Mouse (Mus musculus) spleen, adult 2 months (tissue): ENCODE measurements around the gene Enpep. TPM values are rescaled to one million over a fixed set of nuclear protein-coding genes. Genes with fewer than 3 reads are reported as not detected.

Experiments used
- DNase-seq, 2 experiments: peaks; one replicate each; pipeline versions ENCODE4 v3.0.0 to v3.0.0-alpha.2; 2012 to 2021; ENCODE audit warnings: low spot score in 2 of 2, low read depth in 1 of 2
- H3K27ac ChIP-seq: fragments of 200-500 bp; 2 replicates; pipeline ENCODE4 v1.5.1; 2012; ENCODE audit warnings: low read length, inconsistent platforms; ENCODE audit not compliant: insufficient read depth
- H3K27me3 ChIP-seq: fragments of 200-500 bp; 2 replicates; pipeline ENCODE4 v1.6.1; 2012; ENCODE audit warnings: mild to moderate bottlenecking, moderate library complexity, low read length, inconsistent platforms; ENCODE audit not compliant: control insufficient read depth, insufficient read depth
- H3K36me3 ChIP-seq: fragments of 200-500 bp; 2 replicates; pipeline ENCODE4 v1.6.1; 2012; ENCODE audit warnings: mild to moderate bottlenecking, low read length, inconsistent platforms; ENCODE audit not compliant: control insufficient read depth, insufficient read depth
- H3K4me1 ChIP-seq: fragments of 200-500 bp; 2 replicates; pipeline ENCODE4 v1.6.1; 2011; ENCODE audit warnings: inconsistent platforms; ENCODE audit not compliant: control insufficient read depth, insufficient read depth, insufficient read length
- H3K4me3 ChIP-seq: fragments of 200-500 bp; 2 replicates; pipeline ENCODE4 v1.5.1; 2011; ENCODE audit warnings: mild to moderate bottlenecking, inconsistent platforms; ENCODE audit not compliant: insufficient read depth, insufficient read length; ENCODE audit errors: extremely low read depth
- CTCF ChIP-seq: fragments of 200-500 bp; IDR thresholded peaks from 2 replicates; pipeline ENCODE4 v1.5.1; 2011; ENCODE audit warnings: mild to moderate bottlenecking, inconsistent platforms; ENCODE audit not compliant: insufficient read depth, insufficient read length, insufficient replicate concordance; ENCODE audit errors: extremely low read depth
- POLR2A ChIP-seq: fragments of 200-500 bp; IDR thresholded peaks from 2 replicates; pipeline ENCODE4 v1.6.1; 2011; ENCODE audit warnings: low read depth, low read length, inconsistent platforms
- WGBS: fragments of 180-500 bp; shearing (Covaris S2); methylation state at CpG from one replicate; pipeline ENCODE4 v1.1.7; 2018; 5-methylcytosine and 5-hydroxymethylcytosine counted together
- polyA plus RNA-seq: library from polyadenylated mRNA; depleted of rRNA; stranded (reverse); fragments of >200 nt; gene quantifications from 2 replicates; pipeline ENCODE4 v1.2.3, GENCODE M21; 2012

The Enpep gene
- polyA plus RNA-seq, 1 experiment: 0.30 TPM

DNA sequence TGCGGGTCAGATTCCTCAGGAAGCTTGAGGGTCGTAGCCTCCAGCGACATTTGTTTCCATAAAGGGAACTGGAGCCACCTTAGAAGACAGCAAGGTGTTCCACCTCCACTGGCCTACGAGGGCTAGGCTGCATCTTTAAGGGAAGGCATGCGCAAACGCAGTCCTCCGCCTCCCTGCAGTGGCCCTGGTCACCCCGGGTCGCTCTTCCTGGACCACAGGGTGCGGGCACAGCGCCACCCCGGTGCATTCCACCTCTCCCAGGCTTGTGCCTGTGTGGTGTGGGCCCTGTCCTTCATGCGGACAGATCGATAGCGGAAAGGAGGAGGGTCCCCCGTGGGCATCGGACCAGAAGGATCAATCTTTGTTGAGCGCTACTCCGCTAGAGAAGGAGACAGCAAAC, 76.2 kb downstream of the Enpep start:
- Histone ChIP-seq H3K4me3 (no peak overlapping the region), H3K27ac (no peak overlapping the region), H3K36me3 (no peaks in the 10 kb centered on the region), H3K4me1 (no peaks in the 10 kb centered on the region), H3K27me3 (no peaks in the 10 kb centered on the region)
- 67% methylated on average over 19 of the region's 19 CpGs for WGBS
- no peak for DNase-seq
- no peak for TF ChIP-seq POLR2A
- no peak for TF ChIP-seq CTCF

DNA sequence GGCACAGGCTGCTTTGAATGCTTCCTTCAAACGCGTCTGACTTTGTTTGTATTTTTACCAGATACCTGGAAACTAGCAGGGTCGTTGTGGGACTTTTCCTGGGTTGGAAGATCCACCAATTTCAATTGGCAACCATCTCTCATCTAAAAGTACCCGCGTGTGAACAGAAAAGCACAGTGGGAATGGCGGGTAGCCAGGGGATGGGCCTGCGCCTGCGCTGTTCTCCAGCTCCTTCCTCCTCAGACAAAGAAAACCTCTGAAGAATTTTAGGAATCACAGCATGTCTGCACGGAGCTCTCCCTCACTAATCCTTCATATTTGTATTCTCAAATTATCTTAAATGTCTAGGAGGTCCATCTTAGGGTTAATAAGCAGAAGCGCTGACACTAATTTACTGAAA, 78.3 kb downstream of the Enpep start:
- Histone ChIP-seq H3K27ac (no peak overlapping the region), H3K4me1 (no peaks in the 10 kb centered on the region), H3K27me3 (no peaks in the 10 kb centered on the region), H3K36me3 (no peaks in the 10 kb centered on the region), H3K4me3 (no peak overlapping the region)
- 72% methylated on average over 10 of the region's 10 CpGs for WGBS
- no peak for DNase-seq
- TF ChIP-seq CTCF (no peak), POLR2A (no peak)

DNA sequence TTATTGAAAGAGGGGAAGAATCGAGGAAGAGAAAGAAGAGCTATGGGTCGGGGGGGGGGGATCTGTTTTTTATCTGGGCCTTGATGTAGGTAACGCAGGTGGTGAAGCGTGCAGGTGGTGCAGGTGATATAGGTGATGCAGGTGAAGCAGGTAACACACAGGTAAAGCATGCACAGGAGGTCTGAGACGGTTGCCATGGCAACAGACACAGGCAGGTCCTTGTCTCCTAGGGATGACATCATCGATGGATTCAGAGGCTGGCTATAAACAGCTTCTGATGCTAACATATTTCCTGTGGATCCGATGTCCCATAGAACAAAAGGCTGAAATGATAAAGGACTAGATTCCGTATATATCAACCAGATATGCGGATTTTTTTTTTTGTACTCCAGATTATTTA, 81.5 kb downstream of the Enpep start:
- Histone ChIP-seq H3K4me1 (no peaks in the 10 kb centered on the region), H3K27me3 (no peaks in the 10 kb centered on the region), H3K4me3 (no peak overlapping the region), H3K36me3 (no peaks in the 10 kb centered on the region), H3K27ac (no peak overlapping the region)
- TF ChIP-seq CTCF (no peak), POLR2A (no peak)
- 86% methylated on average over 9 of the region's 9 CpGs for WGBS
- no peak for DNase-seq

DNA sequence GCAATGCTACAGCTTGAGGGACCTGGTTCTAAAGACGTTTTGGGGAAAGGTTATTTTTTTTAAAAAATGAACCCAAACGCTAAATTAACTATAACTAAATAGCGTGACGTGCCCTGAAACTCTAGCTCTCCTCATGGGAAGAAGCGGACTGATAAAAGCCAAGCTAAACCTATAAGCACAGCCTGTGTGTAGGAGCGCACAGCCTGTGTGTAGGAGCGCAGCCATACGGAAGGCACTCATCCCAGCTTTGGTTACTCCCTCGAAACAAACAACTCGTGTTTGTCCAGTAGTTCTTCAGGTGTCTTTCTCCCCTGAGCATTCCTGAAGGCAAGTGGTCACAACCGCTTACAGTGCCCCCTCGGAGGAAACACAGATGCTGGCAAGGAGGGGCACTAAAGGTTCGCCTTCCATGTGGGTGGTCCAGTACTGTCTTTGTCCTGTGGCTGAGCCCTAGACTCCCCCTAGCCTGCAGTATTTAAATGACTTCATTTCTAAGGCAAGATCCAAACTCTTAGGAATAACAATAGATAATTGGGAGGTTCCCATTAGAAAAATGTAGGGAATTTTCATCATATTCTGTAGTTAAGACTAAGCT, 93.8 kb downstream of the Enpep start:
- 75% methylated on average over 13 of the region's 13 CpGs for WGBS
- Histone ChIP-seq H3K36me3 (no peaks in the 10 kb centered on the region), H3K27me3 (no peaks in the 10 kb centered on the region), H3K4me1 (no peaks in the 10 kb centered on the region), H3K4me3 (no peak overlapping the region), H3K27ac (no peak overlapping the region)
- no peak for DNase-seq
- no peak for TF ChIP-seq CTCF
- no peak for TF ChIP-seq POLR2A

DNA sequence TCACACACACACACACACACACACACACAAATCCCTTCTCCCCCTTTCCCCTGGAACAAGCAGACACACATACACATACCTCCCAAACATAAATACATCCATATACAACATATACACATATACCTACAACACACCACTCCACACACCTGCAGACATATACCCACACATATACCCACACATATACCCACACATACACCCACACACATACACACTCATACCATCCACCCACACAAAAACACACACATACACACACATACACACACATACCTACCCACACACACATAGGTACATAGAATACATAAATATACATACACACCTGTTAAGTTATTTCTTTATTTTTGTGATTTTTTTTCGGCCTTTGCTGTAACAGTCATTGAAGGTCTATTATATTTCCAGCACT, 94.5 kb downstream of the Enpep start:
- no peak overlapping the region for H3K27ac ChIP-seq
- no peaks in the 10 kb centered on the region for H3K36me3 ChIP-seq
- no peak overlapping the region for H3K4me3 ChIP-seq
- no peaks in the 10 kb centered on the region for H3K4me1 ChIP-seq
- DNase-seq: no peak
- TF ChIP-seq CTCF: no peak
- WGBS: 88% methylated on average over 1 of the region's 1 CpGs
- no peaks in the 10 kb centered on the region for H3K27me3 ChIP-seq

DNA sequence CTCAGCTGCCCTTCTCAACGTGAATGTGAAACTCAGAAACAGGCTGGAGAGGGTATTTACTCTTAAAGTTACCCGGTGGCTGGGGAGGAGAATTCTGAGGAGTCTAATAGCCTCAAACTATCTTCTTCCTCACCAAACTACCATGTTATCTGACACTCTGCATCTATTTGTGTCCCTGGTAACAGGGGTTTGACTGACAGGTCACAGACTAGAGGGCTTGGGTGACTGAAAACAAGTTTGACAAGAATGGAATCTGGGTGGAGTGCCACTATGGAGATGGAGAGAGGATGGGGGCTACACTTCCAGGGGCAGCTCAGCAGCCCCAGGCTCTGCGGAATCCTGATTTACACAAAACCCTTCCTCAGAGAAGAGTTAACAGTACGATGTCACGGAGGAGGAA, 105.2 kb downstream of the Enpep start:
- 17% methylated on average over 5 of the region's 5 CpGs for WGBS
- H3K27me3 ChIP-seq: peaks cover 25% of the 10 kb centered on the region
- H3K36me3 ChIP-seq: no peaks in the 10 kb centered on the region
- TF ChIP-seq CTCF (no peak), POLR2A (no peak)
- H3K4me3 ChIP-seq: no peak overlapping the region
- DNase-seq: no peak
- no peaks in the 10 kb centered on the region for H3K4me1 ChIP-seq
- no peak overlapping the region for H3K27ac ChIP-seq

DNA sequence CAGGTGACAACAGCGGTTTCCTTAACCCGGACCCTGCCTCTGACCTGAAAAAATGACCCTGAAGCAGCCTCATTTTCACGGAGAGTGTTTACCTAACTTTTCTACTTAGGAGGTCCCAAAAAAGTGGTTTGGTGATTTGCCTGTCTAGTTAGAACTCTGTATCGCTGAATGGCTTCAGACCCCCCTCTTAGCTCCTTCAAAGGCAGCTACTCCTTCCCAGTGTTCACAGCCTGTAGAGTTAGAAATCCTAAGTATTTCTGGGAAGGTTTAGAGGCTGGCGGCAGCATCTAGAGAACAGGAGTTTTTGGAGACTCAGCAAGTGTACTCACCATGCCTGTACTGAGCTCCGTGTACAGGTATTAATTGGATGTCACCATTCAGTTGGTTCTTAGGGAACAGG, 105.8 kb downstream of the Enpep start:
- H3K36me3 ChIP-seq: no peaks in the 10 kb centered on the region
- H3K4me1 ChIP-seq: no peaks in the 10 kb centered on the region
- no peak overlapping the region for H3K27ac ChIP-seq
- WGBS: 7% methylated on average over 6 of the region's 6 CpGs
- no peak for DNase-seq
- no peak overlapping the region for H3K4me3 ChIP-seq
- H3K27me3 ChIP-seq: peaks cover 26% of the 10 kb centered on the region
- no peak for TF ChIP-seq CTCF
